In genomic region chr1:66323461-66323860, GRCm38 (mm10) we compare ENCODE assay signal across 10 mouse cellular contexts.
DNase-seq lines count a peak whose midpoint lies in the region; ATAC-seq lines count a peak whose summit lies in the region.
"Had no signal": no experiment of that assay in that cellular context is flagged by ENCODE, and none has a peak within 500 bp of the region (broad histone marks: within the 10 kb centered on the region; RNA-seq: fewer than 3 reads in every experiment).

No protein-coding gene starts in this region.

- intact Hi-C loops in left cerebral cortex, postnatal 4 days (cut with DNase I), result loop anchor here (2.0 to 10.0 kb wide), 2 partner anchors 147 to 209 kb away; no protein-coding TSS in a partner anchor

- peak overlapping the region; percentile 14; the same call in 1 of the 2 replicates for H3K4me3 ChIP-seq in forebrain, embryonic 11.5 days (ENCODE audit: low read depth, low read length)
- H3K4me3 ChIP-seq in forebrain, embryonic 10.5 days, result no peak overlapping the region
- peak overlapping the region; percentile 51 for H3K4me3 ChIP-seq in hindbrain, embryonic 14.5 days (replicated peaks; ENCODE audit: low read length)
- no peak overlapping the region for H3K4me3 ChIP-seq in kidney, embryonic 15.5 days (replicated peaks)

- H3K36me3 ChIP-seq in forebrain, embryonic 11.5 days (ENCODE audit: control insufficient read depth, insufficient read depth, low read length), result no peaks in the 10 kb centered on the region
- H3K36me3 ChIP-seq in forebrain, embryonic 10.5 days (replicated peaks), result no peaks in the 10 kb centered on the region
- H3K36me3 ChIP-seq in hindbrain, embryonic 14.5 days (replicated peaks; ENCODE audit: control insufficient read depth, insufficient read depth), result no peaks in the 10 kb centered on the region
- no peaks in the 10 kb centered on the region for H3K36me3 ChIP-seq in kidney, embryonic 15.5 days

- 78% methylated on average over 9 of the region's 9 CpGs for WGBS in forebrain, embryonic 11.5 days
- WGBS in forebrain, embryonic 10.5 days, result 89% methylated on average over 9 of the region's 9 CpGs
- 31% methylated on average over 9 of the region's 9 CpGs for WGBS in hindbrain, embryonic 14.5 days
- WGBS in kidney, embryonic 15.5 days, result 80% methylated on average over 9 of the region's 9 CpGs

- H3K9me3 ChIP-seq in forebrain, embryonic 11.5 days (ENCODE audit: control insufficient read depth, low read length), result no peaks in the 10 kb centered on the region
- H3K9me3 ChIP-seq in forebrain, embryonic 10.5 days, result no peaks in the 10 kb centered on the region
- no peaks in the 10 kb centered on the region for H3K9me3 ChIP-seq in hindbrain, embryonic 14.5 days (ENCODE audit: control insufficient read depth, low read length)
- no peaks in the 10 kb centered on the region for H3K9me3 ChIP-seq in kidney, embryonic 15.5 days (replicated peaks)

- H3K4me2 ChIP-seq in forebrain, embryonic 11.5 days (ENCODE audit: low read depth, low read length, severe bottlenecking), result peak overlapping the region; percentile 27; the same call in 1 of the 2 replicates
- peak overlapping the region; percentile 74 for H3K4me2 ChIP-seq in hindbrain, embryonic 14.5 days (replicated peaks)
- no peak overlapping the region for H3K4me2 ChIP-seq in kidney, embryonic 15.5 days

- no peak overlapping the region for H3K27ac ChIP-seq in forebrain, embryonic 11.5 days (ENCODE audit: low read depth, low read length)
- H3K27ac ChIP-seq in forebrain, embryonic 10.5 days, result no peak overlapping the region
- H3K27ac ChIP-seq in hindbrain, embryonic 14.5 days, result peak overlapping the region; percentile 99
- H3K27ac ChIP-seq in kidney, embryonic 15.5 days, result no peak overlapping the region

- no peak for ATAC-seq in forebrain, embryonic 11.5 days (replicated peaks; ENCODE audit: low FRiP score)
- peak; percentile 70; the same call in 1 of the 2 replicates for ATAC-seq in hindbrain, embryonic 14.5 days (ENCODE audit: low FRiP score)
- ATAC-seq in kidney, embryonic 15.5 days (replicated peaks; ENCODE audit: low FRiP score), result no peak

- peak overlapping the region; percentile 29; the same call in 1 of the 2 replicates for H3K9ac ChIP-seq in forebrain, embryonic 11.5 days (ENCODE audit: low read length)
- H3K9ac ChIP-seq in hindbrain, embryonic 14.5 days, result peak overlapping the region; percentile 86
- H3K9ac ChIP-seq in kidney, embryonic 15.5 days, result no peak overlapping the region

- peaks cover 6% of the 10 kb centered on the region for H3K4me1 ChIP-seq in forebrain, embryonic 11.5 days (replicated peaks; ENCODE audit: control insufficient read depth, insufficient read depth, low read length)
- peaks cover 33% of the 10 kb centered on the region for H3K4me1 ChIP-seq in forebrain, embryonic 10.5 days
- H3K4me1 ChIP-seq in hindbrain, embryonic 14.5 days (replicated peaks; ENCODE audit: control insufficient read depth, insufficient read depth, low read length), result peaks cover 54% of the 10 kb centered on the region
- H3K4me1 ChIP-seq in kidney, embryonic 15.5 days, result 0 out of 2 replicates have a peak, but pooled peaks cover 5% of the 10 kb centered on the region

- no peaks in the 10 kb centered on the region for H3K27me3 ChIP-seq in forebrain, embryonic 11.5 days (ENCODE audit: control insufficient read depth, insufficient read depth, low read length)
- no peaks in the 10 kb centered on the region for H3K27me3 ChIP-seq in forebrain, embryonic 10.5 days (ENCODE audit: poor library complexity, severe bottlenecking)
- H3K27me3 ChIP-seq in hindbrain, embryonic 14.5 days (ENCODE audit: control insufficient read depth, insufficient read depth, low read length), result no peaks in the 10 kb centered on the region
- no peaks in the 10 kb centered on the region for H3K27me3 ChIP-seq in kidney, embryonic 15.5 days

- DNase-seq in forebrain, embryonic 11.5 days (ENCODE audit: low spot score), result no peak
- DNase-seq in forebrain, embryonic 10.5 days (ENCODE audit: extremely low spot score, low spot score), result no peak
- peak; percentile 66 for DNase-seq in hindbrain, embryonic 14.5 days (ENCODE audit: low spot score)
- DNase-seq in left cerebral cortex, postnatal 4 days, result peak; percentile 43
- DNase-seq in right cerebral cortex, postnatal 25 days, result peak; percentile 47
- DNase-seq in lung, postnatal 4 days, result no peak
- DNase-seq in heart, adult 8-10 months (ENCODE audit: low spot score), result no peak
- DNase-seq: kidney, adult 11 months; thymus, postnatal 4 days had no signal

Comparison
In these comparisons a context has a peak if more than half of its experiments do, and no peak if none do; other contexts are left out.
1. H3K4me3 ChIP-seq: peak in forebrain, embryonic 11.5 days (single experiment) and hindbrain, embryonic 14.5 days (single experiment); none in forebrain, embryonic 10.5 days (single experiment) and kidney, embryonic 15.5 days (single experiment).
2. DNase-seq: peak in hindbrain, embryonic 14.5 days (single experiment), left cerebral cortex, postnatal 4 days (single experiment) and right cerebral cortex, postnatal 25 days (single experiment); none in forebrain, embryonic 11.5 days (single experiment), forebrain, embryonic 10.5 days (single experiment), lung, postnatal 4 days (0 of 2) and heart, adult 8-10 months (single experiment).